Mouse (Mus musculus) forebrain, embryonic 16.5 days (tissue): ENCODE measurements around the gene Gm3045. TPM values are rescaled to one million over a fixed set of nuclear protein-coding genes. Genes with fewer than 3 reads are reported as not detected.

Source experiments
- ATAC-seq: fragments of 200-750 bp; cut with Nextera tagmentation; 2 replicates; pipeline ENCODE4 v1.8.0; 2017; ENCODE audit warnings: mild to moderate bottlenecking, moderate library complexity
- H3K27ac ChIP-seq: fragments of 300-500 bp; sonication (generic); 2 replicates; pipeline ENCODE4 v1.5.1; 2014; ENCODE audit warnings: low read length, control low read depth
- H3K27me3 ChIP-seq: fragments of 300-500 bp; sonication (generic); replicated peaks from 2 replicates; pipeline ENCODE4 v1.6.1; 2014; ENCODE audit warnings: low read length; ENCODE audit not compliant: control insufficient read depth, insufficient read depth
- H3K36me3 ChIP-seq: fragments of 300-500 bp; sonication (generic); 2 replicates; pipeline ENCODE4 v1.6.1; 2014; ENCODE audit not compliant: control insufficient read depth, insufficient read depth
- H3K4me1 ChIP-seq: fragments of 300-500 bp; sonication (generic); replicated peaks from 2 replicates; pipeline ENCODE4 v1.6.1; 2014; ENCODE audit warnings: low read length; ENCODE audit not compliant: control insufficient read depth, insufficient read depth
- H3K4me2 ChIP-seq: fragments of 300-500 bp; sonication (generic); 2 replicates; pipeline ENCODE4 v1.6.1; 2014; ENCODE audit warnings: mild to moderate bottlenecking, low read length, control low read depth
- H3K4me3 ChIP-seq: fragments of 300-500 bp; sonication (generic); replicated peaks from 2 replicates; pipeline ENCODE4 v1.5.1; 2014; ENCODE audit warnings: mild to moderate bottlenecking, low read length, control low read depth
- H3K9ac ChIP-seq: fragments of 300-500 bp; sonication (generic); replicated peaks from 2 replicates; pipeline ENCODE4 v1.6.1; 2014; ENCODE audit warnings: low read depth, low read length, control low read depth
- H3K9me3 ChIP-seq: fragments of 300-500 bp; sonication (generic); 2 replicates; pipeline ENCODE4 v1.6.1; 2016; ENCODE audit warnings: low read length; ENCODE audit not compliant: control insufficient read depth
- WGBS: fragments of 180-500 bp; shearing (Covaris S2); extraction: QIAGEN DNeasy Blood & Tissue Kit; methylation state at CpG from one replicate; pipeline ENCODE4 v1.1.7; 2014; 5-methylcytosine and 5-hydroxymethylcytosine counted together
- polyA plus RNA-seq: library from polyadenylated mRNA; unstranded; fragments of >200 nt; fragmentation: Nextera tagmentation; extraction: Ambion mirVana; gene quantifications from 2 replicates; pipeline ENCODE4 v1.2.1, GENCODE M21; 2015

The Gm3045 gene
- polyA plus RNA-seq, 1 experiment from 2014 or later, result not detected

DNA sequence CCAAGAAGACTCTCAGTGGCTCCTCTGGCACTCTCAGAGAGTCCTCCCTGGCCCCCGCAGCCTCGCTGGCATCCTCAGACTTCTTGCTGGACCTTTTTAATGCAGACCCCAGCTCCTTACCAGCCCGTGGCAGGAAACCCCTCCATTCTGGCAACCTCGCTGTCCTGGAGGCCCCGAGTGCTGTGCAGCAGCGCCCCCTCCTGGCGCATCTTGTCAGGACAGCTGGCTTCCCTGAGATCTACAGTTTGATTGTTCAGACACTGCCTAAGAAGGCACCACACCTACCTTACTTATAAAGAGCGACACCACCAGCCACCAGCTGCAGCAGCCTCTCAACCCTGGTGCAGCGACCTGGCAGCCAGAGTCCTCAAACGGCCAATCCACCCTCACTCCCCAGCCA is 7.1 kb downstream of the Gm3045 start:
- ATAC-seq, result peak; percentile 45; the same call in 1 of the 2 replicates
- no peaks in the 10 kb centered on the region for H3K36me3 ChIP-seq
- peaks cover 25% of the 10 kb centered on the region for H3K4me1 ChIP-seq
- H3K27me3 ChIP-seq, result peaks cover 22% of the 10 kb centered on the region
- H3K9me3 ChIP-seq, result no peaks in the 10 kb centered on the region
- H3K4me3 ChIP-seq, result no peak overlapping the region
- H3K4me2 ChIP-seq, result no peak overlapping the region
- 5% methylated on average over 10 of the region's 10 CpGs for WGBS
- no peak overlapping the region for H3K9ac ChIP-seq
- no peak overlapping the region for H3K27ac ChIP-seq

- Histone ChIP-seq H3K4me2 (no peak overlapping the region), H3K9me3 (no peaks in the 10 kb centered on the region), H3K36me3 (no peaks in the 10 kb centered on the region), H3K4me3 (no peak overlapping the region), H3K4me1 (peaks cover 28% of the 10 kb centered on the region), H3K27ac (no peak overlapping the region), H3K9ac (no peak overlapping the region), H3K27me3 (peaks cover 31% of the 10 kb centered on the region)
- WGBS, result 76% methylated on average over 9 of the region's 9 CpGs
- ATAC-seq, result no peak
Observed at GRCm38 (mm10) chr13:56434311-56434751, 7.9 kb downstream of the Gm3045 start.

- peak; percentile 54; the same call in 1 of the 2 replicates for ATAC-seq
- H3K36me3 ChIP-seq, result no peaks in the 10 kb centered on the region
- H3K4me2 ChIP-seq, result no peak overlapping the region
- no peak overlapping the region for H3K27ac ChIP-seq
- 40% methylated on average over 10 of the region's 10 CpGs for WGBS
- H3K4me1 ChIP-seq, result peaks cover 28% of the 10 kb centered on the region
- no peak overlapping the region for H3K4me3 ChIP-seq
- H3K27me3 ChIP-seq, result peaks cover 44% of the 10 kb centered on the region
- H3K9me3 ChIP-seq, result no peaks in the 10 kb centered on the region
- no peak overlapping the region for H3K9ac ChIP-seq
Observed at GRCm38 (mm10) chr13:56435615-56436287, 9.4 kb downstream of the Gm3045 start.

DNA sequence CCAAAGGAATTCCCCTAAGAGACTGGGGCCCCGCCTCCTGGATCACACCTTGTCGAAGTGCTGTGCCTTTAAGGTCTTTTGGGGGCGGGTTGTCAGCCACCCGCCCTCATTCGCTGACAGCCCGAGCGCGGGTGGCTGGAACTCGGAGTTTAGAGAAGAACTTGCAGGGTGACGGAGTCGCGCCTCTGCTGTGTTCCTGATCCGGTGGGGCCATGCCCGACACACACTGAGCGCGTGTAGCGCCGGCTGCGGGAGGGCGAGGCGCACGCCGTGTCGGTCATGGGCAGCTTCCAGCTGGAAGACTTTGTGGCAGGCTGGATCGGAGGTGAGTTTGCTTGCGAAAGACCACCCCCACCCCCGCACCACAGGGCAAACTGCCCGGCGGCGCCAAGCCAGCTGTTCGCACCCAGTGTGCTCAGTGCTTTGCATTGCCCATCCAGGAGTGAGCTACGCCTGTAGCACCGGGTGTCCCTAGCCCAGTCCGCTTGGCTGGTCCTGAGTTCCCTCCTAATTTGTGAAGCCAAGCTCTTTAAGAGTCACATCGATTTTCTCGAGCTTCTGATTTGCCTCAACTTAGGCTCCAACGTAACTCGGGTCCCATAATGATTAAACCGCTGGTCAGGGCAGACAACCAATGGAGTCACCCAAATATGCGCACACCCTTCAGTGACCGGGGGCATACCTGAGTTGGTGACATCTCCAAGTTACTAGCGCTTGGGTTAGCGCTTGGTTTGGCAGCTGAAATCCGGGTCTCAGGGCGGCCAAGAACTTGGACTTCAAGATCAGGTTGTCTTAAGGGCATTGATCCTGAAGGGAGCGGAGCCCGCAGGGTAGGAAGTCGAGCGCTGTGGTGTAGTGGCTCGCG is 12.0 kb downstream of the Gm3045 start, which contains the start of gene Slc25a48:
Gene Slc25a48, plus strand, starts transcription at position 145 of the 865 bp plus-strand sequence.
- ATAC-seq, result no peak
- Histone ChIP-seq H3K36me3 (no peaks in the 10 kb centered on the region), H3K4me2 (peak within 1 kb of the TSS; percentile 45), H3K4me1 (peaks cover 25% of the 10 kb centered on the region), H3K9me3 (no peaks in the 10 kb centered on the region), H3K27ac (no peak within 1 kb of the TSS), H3K27me3 (peaks cover 47% of the 10 kb centered on the region), H3K9ac (no peak within 1 kb of the TSS), H3K4me3 (peak within 1 kb of the TSS; percentile 21)
- 4% methylated on average over 51 of the region's 51 CpGs for WGBS

GRCm38 (mm10) chr13:56443411-56443810 is 17.0 kb downstream of the Gm3045 start:
- H3K27me3 ChIP-seq, result peaks cover 25% of the 10 kb centered on the region
- no peaks in the 10 kb centered on the region for H3K36me3 ChIP-seq
- H3K9ac ChIP-seq, result no peak overlapping the region
- H3K4me3 ChIP-seq, result no peak overlapping the region
- H3K9me3 ChIP-seq, result no peaks in the 10 kb centered on the region
- no peak overlapping the region for H3K4me2 ChIP-seq
- H3K4me1 ChIP-seq, result peaks cover 4% of the 10 kb centered on the region
- H3K27ac ChIP-seq, result no peak overlapping the region
- WGBS, result 79% methylated on average over 7 of the region's 7 CpGs
- ATAC-seq, result no peak

DNA sequence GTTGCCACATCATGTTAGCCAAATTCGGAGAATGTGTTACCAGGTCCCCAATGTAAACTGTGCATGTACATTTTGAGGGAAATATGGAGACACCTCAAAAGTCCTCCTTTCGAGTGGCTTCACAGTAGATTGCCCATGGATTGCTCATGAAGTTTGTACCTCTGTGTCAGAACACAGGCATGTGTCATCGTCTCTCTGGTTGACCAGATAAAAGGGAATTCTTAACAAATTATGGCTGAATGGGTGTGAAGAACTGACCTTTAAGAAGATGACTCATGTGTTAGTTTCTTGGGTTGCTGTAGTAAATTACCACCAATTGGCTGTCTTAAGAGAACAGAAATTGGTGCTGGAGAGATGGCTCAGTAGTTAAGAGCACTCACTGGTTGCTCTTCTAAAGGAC is 17.7 kb downstream of the Gm3045 start:
- H3K27me3 ChIP-seq, result peaks cover 18% of the 10 kb centered on the region
- no peak overlapping the region for H3K27ac ChIP-seq
- no peak for ATAC-seq
- 93% methylated on average over 3 of the region's 3 CpGs for WGBS
- no peak overlapping the region for H3K9ac ChIP-seq
- H3K4me1 ChIP-seq, result peaks cover 6% of the 10 kb centered on the region
- no peak overlapping the region for H3K4me3 ChIP-seq
- H3K36me3 ChIP-seq, result no peaks in the 10 kb centered on the region
- no peaks in the 10 kb centered on the region for H3K9me3 ChIP-seq
- H3K4me2 ChIP-seq, result no peak overlapping the region

DNA sequence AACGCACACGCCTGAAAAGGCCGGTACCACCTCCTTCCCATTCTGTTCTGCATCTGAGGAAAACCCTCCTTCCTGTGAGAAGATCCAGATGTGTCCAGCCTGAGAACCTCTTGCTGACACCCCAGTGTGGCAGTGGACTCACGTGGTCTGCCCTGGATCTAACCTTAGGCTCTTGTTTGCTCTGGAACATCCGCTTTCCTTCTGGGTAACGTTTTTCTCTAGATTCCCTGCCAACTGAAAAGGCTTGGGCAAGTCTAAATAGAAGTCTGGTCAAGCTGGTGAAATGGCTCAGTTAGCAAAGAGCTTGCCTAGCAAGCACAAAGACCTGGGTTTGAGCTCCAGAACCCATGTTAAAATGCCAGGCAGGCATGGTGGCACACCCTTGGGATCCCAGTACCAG is 18.6 kb downstream of the Gm3045 start:
- Histone ChIP-seq H3K27ac (no peak overlapping the region), H3K4me2 (no peak overlapping the region), H3K27me3 (peaks cover 9% of the 10 kb centered on the region), H3K4me3 (no peak overlapping the region), H3K36me3 (no peaks in the 10 kb centered on the region), H3K9me3 (no peaks in the 10 kb centered on the region), H3K4me1 (peaks cover 15% of the 10 kb centered on the region), H3K9ac (no peak overlapping the region)
- WGBS, result 89% methylated on average over 6 of the region's 6 CpGs
- no peak for ATAC-seq

DNA sequence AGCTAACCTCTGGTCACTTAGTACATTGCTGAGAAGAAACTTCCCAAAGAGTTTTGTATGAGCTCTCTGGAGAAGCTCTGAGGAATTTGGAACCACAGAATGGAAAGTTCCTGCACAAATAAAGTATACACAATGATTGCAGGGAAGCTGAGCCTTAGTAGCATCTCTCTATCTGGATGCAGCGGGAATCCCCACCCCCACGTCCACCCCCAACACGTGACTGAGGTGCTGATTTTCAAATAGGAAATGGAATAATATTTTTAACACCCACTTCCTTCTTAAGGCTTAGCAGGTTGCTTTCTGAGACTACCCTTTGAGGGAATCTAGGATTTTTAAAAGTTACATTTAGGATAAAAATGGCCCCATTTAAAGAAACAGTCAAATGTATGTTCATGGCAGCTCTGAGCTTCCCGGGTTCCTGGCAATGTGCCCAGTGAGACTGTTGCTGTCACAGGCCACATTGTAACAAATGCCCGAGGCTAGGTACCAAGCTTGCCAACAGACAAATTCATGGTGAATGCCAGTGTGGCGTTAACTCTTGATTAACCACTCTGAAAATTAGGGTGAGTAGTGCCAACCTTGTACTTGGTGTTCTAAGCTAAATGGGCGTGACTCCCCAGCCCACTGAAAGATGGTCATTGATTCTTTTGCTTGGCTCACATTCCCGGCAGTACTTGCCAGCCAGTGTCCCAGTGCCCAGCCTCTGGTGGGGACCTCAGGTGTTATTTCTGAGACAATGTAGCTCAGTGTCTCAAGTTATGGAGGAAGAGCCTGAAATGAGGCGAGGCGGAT is 23.0 kb downstream of the Gm3045 start:
- peak; percentile 83 for ATAC-seq
- 27% methylated on average over 10 of the region's 10 CpGs for WGBS
- Histone ChIP-seq H3K27ac (no peak overlapping the region), H3K27me3 (no peaks in the 10 kb centered on the region), H3K9ac (no peak overlapping the region), H3K4me2 (0 out of 2 replicates have a peak overlapping the region, but pooled peaks have one; percentile 12), H3K4me1 (peaks cover 21% of the 10 kb centered on the region), H3K9me3 (no peaks in the 10 kb centered on the region), H3K36me3 (no peaks in the 10 kb centered on the region), H3K4me3 (no peak overlapping the region)

DNA sequence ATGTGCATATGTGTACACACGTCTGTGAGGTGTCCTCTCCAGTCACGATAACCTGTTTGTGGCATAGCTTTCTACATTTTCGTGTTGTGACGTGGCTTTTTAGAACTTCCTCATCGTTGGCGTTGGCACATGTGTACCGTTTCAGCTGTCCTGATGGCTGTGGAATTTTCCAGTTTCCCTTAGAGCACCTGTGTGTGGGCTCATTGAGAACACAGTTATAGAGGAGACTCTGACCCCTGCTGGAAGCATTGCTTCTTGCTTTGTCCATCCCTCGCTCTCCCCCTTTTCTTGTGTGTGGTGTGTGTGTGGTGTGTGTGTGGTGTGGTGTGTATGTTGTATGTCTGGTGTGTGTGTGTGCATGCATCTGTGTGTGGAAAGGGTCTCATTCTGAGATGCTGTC is 23.6 kb downstream of the Gm3045 start:
- Histone ChIP-seq H3K9ac (no peak overlapping the region), H3K36me3 (no peaks in the 10 kb centered on the region), H3K4me1 (peaks cover 21% of the 10 kb centered on the region), H3K27ac (no peak overlapping the region), H3K4me2 (0 out of 2 replicates have a peak overlapping the region, but pooled peaks have one; percentile 12), H3K4me3 (no peak overlapping the region), H3K9me3 (no peaks in the 10 kb centered on the region), H3K27me3 (no peaks in the 10 kb centered on the region)
- peak; percentile 8; the same call in 1 of the 2 replicates for ATAC-seq
- WGBS, result 63% methylated on average over 8 of the region's 8 CpGs
